ENCODE assay signal across 13 mouse cellular contexts in the genomic region with DNA sequence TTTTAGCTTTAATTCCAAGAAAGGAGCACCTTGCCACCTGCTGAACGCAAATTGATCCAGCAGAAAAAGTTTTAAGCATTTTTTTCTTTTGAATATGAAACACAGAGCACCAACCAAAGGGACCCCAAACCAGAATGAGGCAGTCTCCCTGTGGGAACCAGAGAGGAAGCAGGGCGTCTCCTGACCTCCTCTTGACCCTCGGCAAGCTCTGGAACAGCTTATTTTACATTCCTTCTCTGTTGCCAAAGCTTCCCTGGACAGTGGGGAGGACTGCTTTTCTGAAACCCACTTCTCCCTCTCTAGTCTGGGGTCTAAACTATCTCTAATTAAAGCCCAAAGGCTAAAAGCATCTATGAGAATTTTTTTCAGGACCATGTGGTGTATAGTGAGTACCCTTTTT. TPM values are rescaled to one million over a fixed set of nuclear protein-coding genes. Genes with fewer than 3 reads are reported as not detected.
DNase-seq lines count a peak whose midpoint lies in the region; ATAC-seq and TF ChIP-seq lines count a peak whose summit lies in the region.
"Had no signal": no experiment of that assay in that cellular context is flagged by ENCODE, and none has a peak within 500 bp of the region (broad histone marks: within the 10 kb centered on the region; RNA-seq: fewer than 3 reads in every experiment).

No protein-coding gene starts in this region.

- no peaks in the 10 kb centered on the region for H3K9me3 ChIP-seq in kidney, embryonic 14.5 days (ENCODE audit: control insufficient read depth, low read length)
- H3K9me3 ChIP-seq in embryonic facial prominence, embryonic 13.5 days = no peaks in the 10 kb centered on the region
- no peaks in the 10 kb centered on the region for H3K9me3 ChIP-seq in limb, embryonic 10.5 days (replicated peaks)
- H3K9me3 ChIP-seq: midbrain, embryonic 10.5 days had no signal

- no peak for DNase-seq in kidney, adult 2 months
- peak; percentile 46 for DNase-seq in ZHBTc4 (ENCODE audit: low read depth, low spot score)
- no peak for DNase-seq in limb, embryonic 10.5 days (ENCODE audit: low spot score)
- no peak for DNase-seq in left cerebral cortex, adult 9 months (ENCODE audit: low spot score in 2 of 2)
- DNase-seq in spleen, postnatal 4 days (ENCODE audit: low spot score in 2 of 2) = no peak
- DNase-seq: cerebellum, adult 18-20 months; layer of hippocampus, adult 9-11 months had no signal

- no peak overlapping the region for H3K4me2 ChIP-seq in kidney, embryonic 14.5 days (replicated peaks; ENCODE audit: low read depth, low read length)
- H3K4me2 ChIP-seq in embryonic facial prominence, embryonic 13.5 days = no peak overlapping the region
- H3K4me2 ChIP-seq: hindbrain, embryonic 14.5 days had no signal

- H3K9ac ChIP-seq in kidney, embryonic 14.5 days (ENCODE audit: low read depth, low read length) = no peak overlapping the region
- H3K9ac ChIP-seq in embryonic facial prominence, embryonic 13.5 days = no peak overlapping the region
- H3K9ac ChIP-seq: hindbrain, embryonic 14.5 days; liver, embryonic 14.5 days had no signal

- no peaks in the 10 kb centered on the region for H3K27me3 ChIP-seq in kidney, embryonic 14.5 days (ENCODE audit: control insufficient read depth, insufficient read depth, low read length)
- H3K27me3 ChIP-seq in kidney, adult 2 months (replicated peaks; ENCODE audit: control insufficient read depth, insufficient read depth, low read length) = no peaks in the 10 kb centered on the region
- no peaks in the 10 kb centered on the region for H3K27me3 ChIP-seq in embryonic facial prominence, embryonic 13.5 days
- H3K27me3 ChIP-seq in limb, embryonic 10.5 days (ENCODE audit: low read depth, poor library complexity, severe bottlenecking) = no peaks in the 10 kb centered on the region

- WGBS in kidney, embryonic 14.5 days = 38% methylated on average over 3 of the region's 3 CpGs
- WGBS in kidney, adult 2 months = 34% methylated on average over 3 of the region's 3 CpGs
- 35% methylated on average over 3 of the region's 3 CpGs for WGBS in embryonic facial prominence, embryonic 13.5 days
- WGBS in limb, embryonic 10.5 days = 45% methylated on average over 3 of the region's 3 CpGs

- ATAC-seq in kidney, embryonic 14.5 days (ENCODE audit: low FRiP score, low TSS enrichment) = peak; percentile 52; the same call in 1 of the 2 replicates
- no peak for ATAC-seq in embryonic facial prominence, embryonic 13.5 days (ENCODE audit: insufficient number of reproducible peaks, insufficient read depth, low FRiP score, low TSS enrichment, low read depth)

- TF ChIP-seq CTCF in kidney, adult 2 months (conservative IDR thresholded peaks at IDR 0.05; ENCODE audit: insufficient read depth, insufficient read length, low read depth, low read length) = no peak

- H3K36me3 ChIP-seq in kidney, embryonic 14.5 days (ENCODE audit: control insufficient read depth, insufficient read depth, low read length) = no peaks in the 10 kb centered on the region
- no peaks in the 10 kb centered on the region for H3K36me3 ChIP-seq in kidney, adult 2 months (ENCODE audit: control insufficient read depth, insufficient read depth, low read length)
- H3K36me3 ChIP-seq in embryonic facial prominence, embryonic 13.5 days = no peaks in the 10 kb centered on the region
- no peaks in the 10 kb centered on the region for H3K36me3 ChIP-seq in limb, embryonic 10.5 days
- H3K36me3 ChIP-seq: midbrain, embryonic 10.5 days had no signal

- H3K4me1 ChIP-seq in kidney, embryonic 14.5 days (ENCODE audit: control insufficient read depth, insufficient read depth, low read length) = no peaks in the 10 kb centered on the region; the same call in 1 of the 2 replicates
- no peaks in the 10 kb centered on the region for H3K4me1 ChIP-seq in kidney, adult 2 months (ENCODE audit: control insufficient read depth, insufficient read depth, low read length)
- peaks cover 9% of the 10 kb centered on the region for H3K4me1 ChIP-seq in embryonic facial prominence, embryonic 13.5 days
- peaks cover 8% of the 10 kb centered on the region for H3K4me1 ChIP-seq in limb, embryonic 10.5 days

- no peak overlapping the region for H3K27ac ChIP-seq in kidney, embryonic 14.5 days (ENCODE audit: low read depth, low read length)
- H3K27ac ChIP-seq in kidney, adult 2 months (ENCODE audit: insufficient read depth, low read depth, low read length) = no peak overlapping the region
- peak overlapping the region; percentile 28; the same call in 1 of the 2 replicates for H3K27ac ChIP-seq in embryonic facial prominence, embryonic 13.5 days
- 0 out of 2 replicates have a peak overlapping the region, but pooled peaks have one; percentile 20 for H3K27ac ChIP-seq in limb, embryonic 10.5 days
- H3K27ac ChIP-seq: hindbrain, embryonic 14.5 days; kidney, postnatal 0 days; liver, embryonic 14.5 days; midbrain, embryonic 10.5 days had no signal

- H3K4me3 ChIP-seq in kidney, embryonic 14.5 days (ENCODE audit: low read length) = no peak overlapping the region
- no peak overlapping the region for H3K4me3 ChIP-seq in kidney, adult 2 months (ENCODE audit: insufficient read depth, low read depth, low read length)
- H3K4me3 ChIP-seq in embryonic facial prominence, embryonic 13.5 days = no peak overlapping the region
- H3K4me3 ChIP-seq in limb, embryonic 10.5 days = no peak overlapping the region
- H3K4me3 ChIP-seq: midbrain, embryonic 10.5 days had no signal

- TF ChIP-seq POLR2A in kidney, adult 2 months (IDR thresholded peaks at IDR 0.05; ENCODE audit: low read depth, low read length) = no peak

RNA-seq across cellular contexts. Expression of gene Tmem165, which starts 7.3 kb away (rescaled TPM):
- 127 and 139 TPM in 2 replicates for polyA plus RNA-seq in kidney, embryonic 14.5 days (2014; fragmentation: Nextera tagmentation; extraction: Ambion mirVana)
- 29.4 and 38.7 TPM in 2 replicates for polyA plus RNA-seq in kidney, adult 2 months (2012; rRNA removed)
- polyA plus RNA-seq in embryonic facial prominence, embryonic 13.5 days (2015; fragmentation: Nextera tagmentation; extraction: Ambion mirVana) = 104 and 107 TPM in 2 replicates
- 67.7 and 79.7 TPM in 2 replicates for polyA plus RNA-seq in limb, embryonic 10.5 days (2016; fragmentation: Nextera tagmentation; extraction: Ambion mirVana)

RNA-seq across cellular contexts. Expression of gene Srd5a3, which starts 36.3 kb away (rescaled TPM):
- 26.0 and 35.3 TPM in 2 replicates for polyA plus RNA-seq in kidney, embryonic 14.5 days (2014; fragmentation: Nextera tagmentation; extraction: Ambion mirVana)
- polyA plus RNA-seq in kidney, adult 2 months (2012; rRNA removed) = 56.9 and 69.9 TPM in 2 replicates
- polyA plus RNA-seq in embryonic facial prominence, embryonic 13.5 days (2015; fragmentation: Nextera tagmentation; extraction: Ambion mirVana) = 32.8 and 36.4 TPM in 2 replicates
- 23.1 and 23.2 TPM in 2 replicates for polyA plus RNA-seq in limb, embryonic 10.5 days (2016; fragmentation: Nextera tagmentation; extraction: Ambion mirVana)

Comparison
In these comparisons a context has a peak if more than half of its experiments do, and no peak if none do; other contexts are left out.
1. H3K27ac ChIP-seq: peak in embryonic facial prominence, embryonic 13.5 days (single experiment) and limb, embryonic 10.5 days (single experiment); none in kidney, embryonic 14.5 days (single experiment) and kidney, adult 2 months (single experiment).